Mouse (Mus musculus): ENCODE data around the gene Fer. TPM values are rescaled to one million over a fixed set of nuclear protein-coding genes. Genes with fewer than 3 reads are reported as not detected.

Gene Fer
- polyA plus RNA-seq, 1 experiment: 0.56 TPM

GRCm38 (mm10) chr17:63969448-63969847 is 106.6 kb downstream of the Fer start:
- Histone ChIP-seq H3K27me3 (ENCODE audit: control insufficient read depth, insufficient read depth, low read length) (no peaks in the 10 kb centered on the region), H3K36me3 (ENCODE audit: control insufficient read depth, insufficient read depth, low read length) (no peaks in the 10 kb centered on the region), H3K4me3 (ENCODE audit: extremely low read depth, insufficient read depth, insufficient read length) (no peak overlapping the region), H3K4me1 (ENCODE audit: control insufficient read depth, insufficient read depth, insufficient read length) (no peaks in the 10 kb centered on the region), H3K27ac (ENCODE audit: insufficient read depth, low read length) (no peak overlapping the region)
- no peak for TF ChIP-seq CTCF (IDR thresholded peaks at IDR 0.05; ENCODE audit: extremely low read depth, insufficient read depth, insufficient read length, insufficient replicate concordance)
- TF ChIP-seq POLR2A (IDR thresholded peaks at IDR 0.05; ENCODE audit: low read depth, low read length): no peak
- no peak for DNase-seq (ENCODE audit: low read depth in 1 of 2, low spot score in 2 of 2)
- WGBS: 69% methylated on average over 10 of the region's 10 CpGs

- Histone ChIP-seq H3K27me3 (ENCODE audit: control insufficient read depth, insufficient read depth, low read length) (no peaks in the 10 kb centered on the region), H3K36me3 (ENCODE audit: control insufficient read depth, insufficient read depth, low read length) (no peaks in the 10 kb centered on the region), H3K27ac (ENCODE audit: insufficient read depth, low read length) (no peak overlapping the region), H3K4me3 (ENCODE audit: extremely low read depth, insufficient read depth, insufficient read length) (no peak overlapping the region), H3K4me1 (ENCODE audit: control insufficient read depth, insufficient read depth, insufficient read length) (no peaks in the 10 kb centered on the region)
- WGBS: 68% methylated on average over 5 of the region's 5 CpGs
- no peak for DNase-seq (ENCODE audit: low read depth in 1 of 2, low spot score in 2 of 2)
- TF ChIP-seq POLR2A (IDR thresholded peaks at IDR 0.05; ENCODE audit: low read depth, low read length): no peak
- no peak for TF ChIP-seq CTCF (IDR thresholded peaks at IDR 0.05; ENCODE audit: extremely low read depth, insufficient read depth, insufficient read length, insufficient replicate concordance)
Observed at GRCm38 (mm10) chr17:63970239-63970638, 107.4 kb downstream of the Fer start.

- Histone ChIP-seq H3K27me3 (ENCODE audit: control insufficient read depth, insufficient read depth, low read length) (no peaks in the 10 kb centered on the region), H3K36me3 (ENCODE audit: control insufficient read depth, insufficient read depth, low read length) (no peaks in the 10 kb centered on the region), H3K4me3 (ENCODE audit: extremely low read depth, insufficient read depth, insufficient read length) (no peak overlapping the region), H3K4me1 (ENCODE audit: control insufficient read depth, insufficient read depth, insufficient read length) (no peaks in the 10 kb centered on the region), H3K27ac (ENCODE audit: insufficient read depth, low read length) (no peak overlapping the region)
- no peak for TF ChIP-seq CTCF (IDR thresholded peaks at IDR 0.05; ENCODE audit: extremely low read depth, insufficient read depth, insufficient read length, insufficient replicate concordance)
- no peak for TF ChIP-seq POLR2A (IDR thresholded peaks at IDR 0.05; ENCODE audit: low read depth, low read length)
- DNase-seq (ENCODE audit: low read depth in 1 of 2, low spot score in 2 of 2): no peak
- WGBS: 100% methylated on average over 1 of the region's 1 CpGs
Observed at GRCm38 (mm10) chr17:63970939-63971338, 108.1 kb downstream of the Fer start.

GRCm38 (mm10) chr17:63972181-63972580 is 109.3 kb downstream of the Fer start:
- DNase-seq (ENCODE audit: low read depth in 1 of 2, low spot score in 2 of 2): no peak
- H3K27me3 ChIP-seq (ENCODE audit: control insufficient read depth, insufficient read depth, low read length): no peaks in the 10 kb centered on the region
- no peak overlapping the region for H3K27ac ChIP-seq (ENCODE audit: insufficient read depth, low read length)
- 86% methylated on average over 4 of the region's 4 CpGs for WGBS
- H3K36me3 ChIP-seq (ENCODE audit: control insufficient read depth, insufficient read depth, low read length): no peaks in the 10 kb centered on the region
- H3K4me1 ChIP-seq (ENCODE audit: control insufficient read depth, insufficient read depth, insufficient read length): no peaks in the 10 kb centered on the region
- no peak overlapping the region for H3K4me3 ChIP-seq (ENCODE audit: extremely low read depth, insufficient read depth, insufficient read length)
- no peak for TF ChIP-seq CTCF (IDR thresholded peaks at IDR 0.05; ENCODE audit: extremely low read depth, insufficient read depth, insufficient read length, insufficient replicate concordance)
- TF ChIP-seq POLR2A (IDR thresholded peaks at IDR 0.05; ENCODE audit: low read depth, low read length): no peak

GRCm38 (mm10) chr17:63973806-63974205 is 110.9 kb downstream of the Fer start:
- 87% methylated on average over 5 of the region's 5 CpGs for WGBS
- Histone ChIP-seq H3K36me3 (ENCODE audit: control insufficient read depth, insufficient read depth, low read length) (no peaks in the 10 kb centered on the region), H3K27ac (ENCODE audit: insufficient read depth, low read length) (no peak overlapping the region), H3K4me3 (ENCODE audit: extremely low read depth, insufficient read depth, insufficient read length) (no peak overlapping the region), H3K4me1 (ENCODE audit: control insufficient read depth, insufficient read depth, insufficient read length) (no peaks in the 10 kb centered on the region), H3K27me3 (ENCODE audit: control insufficient read depth, insufficient read depth, low read length) (no peaks in the 10 kb centered on the region)
- TF ChIP-seq CTCF (IDR thresholded peaks at IDR 0.05; ENCODE audit: extremely low read depth, insufficient read depth, insufficient read length, insufficient replicate concordance): no peak
- no peak for TF ChIP-seq POLR2A (IDR thresholded peaks at IDR 0.05; ENCODE audit: low read depth, low read length)
- no peak for DNase-seq (ENCODE audit: low read depth in 1 of 2, low spot score in 2 of 2)

GRCm38 (mm10) chr17:63974253-63974652 is 111.4 kb downstream of the Fer start:
- no peak overlapping the region for H3K27ac ChIP-seq (ENCODE audit: insufficient read depth, low read length)
- no peaks in the 10 kb centered on the region for H3K4me1 ChIP-seq (ENCODE audit: control insufficient read depth, insufficient read depth, insufficient read length)
- no peak for DNase-seq (ENCODE audit: low read depth in 1 of 2, low spot score in 2 of 2)
- H3K36me3 ChIP-seq (ENCODE audit: control insufficient read depth, insufficient read depth, low read length): no peaks in the 10 kb centered on the region
- TF ChIP-seq CTCF (IDR thresholded peaks at IDR 0.05; ENCODE audit: extremely low read depth, insufficient read depth, insufficient read length, insufficient replicate concordance) (no peak), POLR2A (IDR thresholded peaks at IDR 0.05; ENCODE audit: low read depth, low read length) (no peak)
- no peak overlapping the region for H3K4me3 ChIP-seq (ENCODE audit: extremely low read depth, insufficient read depth, insufficient read length)
- 92% methylated on average over 5 of the region's 5 CpGs for WGBS
- H3K27me3 ChIP-seq (ENCODE audit: control insufficient read depth, insufficient read depth, low read length): no peaks in the 10 kb centered on the region

GRCm38 (mm10) chr17:63978794-63979571 is 116.1 kb downstream of the Fer start:
- 84% methylated on average over 4 of the region's 4 CpGs for WGBS
- H3K36me3 ChIP-seq (ENCODE audit: control insufficient read depth, insufficient read depth, low read length): no peaks in the 10 kb centered on the region
- H3K4me1 ChIP-seq (ENCODE audit: control insufficient read depth, insufficient read depth, insufficient read length): no peaks in the 10 kb centered on the region
- no peaks in the 10 kb centered on the region for H3K27me3 ChIP-seq (ENCODE audit: control insufficient read depth, insufficient read depth, low read length)
- no peak for TF ChIP-seq CTCF (IDR thresholded peaks at IDR 0.05; ENCODE audit: extremely low read depth, insufficient read depth, insufficient read length, insufficient replicate concordance)
- no peak for TF ChIP-seq POLR2A (IDR thresholded peaks at IDR 0.05; ENCODE audit: low read depth, low read length)
- no peak overlapping the region for H3K4me3 ChIP-seq (ENCODE audit: extremely low read depth, insufficient read depth, insufficient read length)
- H3K27ac ChIP-seq (ENCODE audit: insufficient read depth, low read length): no peak overlapping the region
- no peak for DNase-seq (ENCODE audit: low read depth in 1 of 2, low spot score in 2 of 2)

Measured in spleen, adult 2 months (tissue).